In the genomic region with DNA sequence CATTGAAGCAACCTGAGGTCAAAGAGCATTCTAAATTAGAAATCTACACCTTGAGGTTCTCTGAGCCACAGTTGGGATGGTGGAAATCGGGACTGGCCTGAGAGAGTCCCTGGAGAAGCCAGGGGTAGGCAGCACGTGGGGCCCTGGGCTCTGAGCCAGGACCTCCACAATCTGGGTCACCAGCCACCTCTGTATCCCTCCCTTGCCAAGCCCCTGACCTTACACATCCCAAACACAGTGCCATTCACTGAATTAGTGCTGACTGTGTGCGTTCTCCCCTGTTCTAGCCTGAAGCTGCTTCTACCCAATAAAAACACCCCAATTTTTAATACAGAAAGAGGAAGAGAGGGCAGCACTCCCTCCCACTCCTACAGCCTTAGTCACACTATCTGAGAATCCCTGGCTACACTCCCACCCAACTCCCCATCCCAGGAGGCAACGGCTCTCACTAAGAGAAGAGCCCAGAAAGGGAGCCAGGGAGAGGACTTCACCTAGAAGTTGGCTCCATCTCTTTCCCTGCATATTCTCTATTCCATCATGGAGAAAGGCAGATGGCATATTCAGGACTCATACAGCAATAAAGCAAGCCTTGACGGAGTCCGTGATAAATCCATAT, we compare ENCODE assay signal across 10 mouse cellular contexts. TPM values are rescaled to one million over a fixed set of nuclear protein-coding genes. Genes with fewer than 3 reads are reported as not detected.
DNase-seq lines count a peak whose midpoint lies in the region; ATAC-seq and TF ChIP-seq lines count a peak whose summit lies in the region.
"Had no signal": no experiment of that assay in that cellular context is flagged by ENCODE, and none has a peak within 500 bp of the region (broad histone marks: within the 10 kb centered on the region; RNA-seq: fewer than 3 reads in every experiment).

No protein-coding gene starts in this region.

- H3K4me3 ChIP-seq in heart, embryonic 15.5 days = no peak overlapping the region

- CTCF ChIA-PET in Patski (lab: Charles Lee) = no interaction called here

- POLR2A ChIA-PET in Patski (lab: Charles Lee) = no interaction called here

- TF ChIP-seq CTCF in Patski (IDR thresholded peaks at IDR 0.05) = no peak

- H3K9me3 ChIP-seq in heart, embryonic 15.5 days (replicated peaks) = no peaks in the 10 kb centered on the region

- H3K27ac ChIP-seq in heart, embryonic 15.5 days = no peak overlapping the region

- WGBS in heart, embryonic 15.5 days = 39% methylated on average over 6 of the region's 6 CpGs

- peak; percentile 28 to 62 for DNase-seq in kidney, postnatal 25 days
- DNase-seq in kidney, postnatal 14 days = no peak
- DNase-seq in Patski (ENCODE audit: low read depth, low spot score) = peak; percentile 25
- DNase-seq in adrenal gland, adult 2 months = peak; percentile 83
- DNase-seq in neural tube, embryonic 10.5 days (ENCODE audit: extremely low spot score, low spot score) = no peak
- no peak for DNase-seq in spleen, postnatal 14 days (ENCODE audit: low spot score in 2 of 2)
- DNase-seq: lung, postnatal 14 days had no signal

- H3K4me2 ChIP-seq in heart, embryonic 15.5 days = no peak overlapping the region

- in situ Hi-C loops in Patski (cut with MboI; ENCODE audit: low pct_unique_long_range_greater_than_20kb) = no loop called here

- no peak for ATAC-seq in Patski
- peak; percentile 55; the same call in 1 of the 2 replicates for ATAC-seq in heart, embryonic 15.5 days (replicated peaks; ENCODE audit: insufficient number of reproducible peaks, insufficient read depth, low FRiP score, low read depth)
- ATAC-seq: intestine, postnatal 0 days had no signal

- peaks cover 10% of the 10 kb centered on the region for H3K4me1 ChIP-seq in heart, embryonic 15.5 days (replicated peaks)

- H3K36me3 ChIP-seq in heart, embryonic 15.5 days = peaks cover 14% of the 10 kb centered on the region
- H3K36me3 ChIP-seq: G1E had no signal

- H3K27me3 ChIP-seq in Patski = no peaks in the 10 kb centered on the region
- no peaks in the 10 kb centered on the region for H3K27me3 ChIP-seq in heart, embryonic 15.5 days

- H3K9ac ChIP-seq in heart, embryonic 15.5 days = no peak overlapping the region

RNA-seq across cellular contexts. Expression of a gene that starts 46.4 kb away (rescaled TPM):
- polyA plus RNA-seq in Patski (2021) = 0.13 TPM
- total RNA-seq in adrenal gland, adult 2 months (2021) = 10 to 100 TPM; 19.8 to 29.9 TPM
- 10.6 and 12.3 TPM in 2 replicates for polyA plus RNA-seq in adrenal gland, adult 2 months (2012; rRNA removed)
- polyA plus RNA-seq in heart, embryonic 15.5 days (2015; fragmentation: Nextera tagmentation; extraction: Ambion mirVana) = 24.6 and 40.1 TPM in 2 replicates
- polyA plus RNA-seq: G1E had no signal

Comparison
In these comparisons a context has a peak if more than half of its experiments do, and no peak if none do; other contexts are left out.
1. DNase-seq: peak in kidney, postnatal 25 days (2 of 2), Patski (single experiment) and adrenal gland, adult 2 months (single experiment); none in kidney, postnatal 14 days (single experiment), neural tube, embryonic 10.5 days (single experiment) and spleen, postnatal 14 days (0 of 2).
2. RNA of a gene that starts 46.4 kb away (polyA plus RNA-seq): 24.6 to 40.1 TPM in heart, embryonic 15.5 days and 10.6 to 12.3 TPM in adrenal gland, adult 2 months; 0.13 TPM in Patski (single experiment); every median in the first group is over 10 times any median in the second.